Mouse (Mus musculus) heart, embryonic 15.5 days (tissue): Measurements from ENCODE around the gene Prmt6. TPM values are rescaled to one million over a fixed set of nuclear protein-coding genes. Genes with fewer than 3 reads are reported as not detected.

Source experiments
- ATAC-seq: fragments of 200-750 bp; cut with Nextera tagmentation; replicated peaks from 2 replicates; pipeline ENCODE4 v1.8.0; 2017; ENCODE audit warnings: low read depth, moderate TSS enrichment; ENCODE audit not compliant: insufficient number of reproducible peaks, insufficient read depth, low FRiP score
- H3K27ac ChIP-seq: fragments of 300-500 bp; sonication (generic); 2 replicates; pipeline ENCODE4 v1.5.1; 2015; ENCODE audit warnings: mild to moderate bottlenecking, inconsistent platforms
- H3K27me3 ChIP-seq: fragments of 300-500 bp; sonication (generic); 2 replicates; pipeline ENCODE4 v1.6.1; 2015; ENCODE audit warnings: inconsistent platforms
- H3K36me3 ChIP-seq: fragments of 300-500 bp; sonication (generic); 2 replicates; pipeline ENCODE4 v1.6.1; 2015; ENCODE audit warnings: mild to moderate bottlenecking, inconsistent platforms
- H3K4me1 ChIP-seq: fragments of 300-500 bp; sonication (generic); replicated peaks from 2 replicates; pipeline ENCODE4 v1.6.1; 2015; ENCODE audit warnings: inconsistent platforms
- H3K4me2 ChIP-seq: fragments of 300-500 bp; sonication (generic); 2 replicates; pipeline ENCODE4 v1.6.1; 2015; ENCODE audit warnings: inconsistent platforms, mild to moderate bottlenecking, moderate library complexity
- H3K4me3 ChIP-seq: fragments of 300-500 bp; sonication (generic); 2 replicates; pipeline ENCODE4 v1.5.1; 2015; ENCODE audit warnings: mild to moderate bottlenecking, inconsistent platforms
- H3K9ac ChIP-seq: fragments of 300-500 bp; sonication (generic); 2 replicates; pipeline ENCODE4 v1.6.1; 2015; ENCODE audit warnings: mild to moderate bottlenecking, inconsistent platforms
- H3K9me3 ChIP-seq: fragments of 300-500 bp; sonication (generic); replicated peaks from 2 replicates; pipeline ENCODE4 v1.6.1; 2016; ENCODE audit warnings: inconsistent platforms
- WGBS: fragments of 180-500 bp; shearing (Covaris S2); methylation state at CpG from one replicate; pipeline ENCODE4 v1.1.7; 2015; ENCODE audit warnings: mixed read lengths; 5-methylcytosine and 5-hydroxymethylcytosine counted together
- polyA plus RNA-seq: library from polyadenylated mRNA; unstranded; fragments of >200 nt; fragmentation: Nextera tagmentation; extraction: Ambion mirVana; gene quantifications from 2 replicates; pipeline ENCODE4 v1.2.1, GENCODE M21; 2015

The Prmt6 gene
- 11.2 and 13.1 TPM in 2 replicates for polyA plus RNA-seq

GRCm38 (mm10) chr3:110250839-110251700, at the start of gene Prmt6:
Gene Prmt6 (minus strand): TSS chr3:110250998.
- H3K27me3 ChIP-seq = no peaks in the 10 kb centered on the region
- WGBS = 19% methylated on average over 38 of the region's 38 CpGs
- ATAC-seq = peak; percentile 92
- H3K9me3 ChIP-seq = no peaks in the 10 kb centered on the region
- peak within 1 kb of the TSS; percentile 82 for H3K9ac ChIP-seq
- H3K4me1 ChIP-seq = peaks cover 13% of the 10 kb centered on the region
- peak within 1 kb of the TSS; percentile 90 for H3K27ac ChIP-seq
- H3K4me3 ChIP-seq = peak within 1 kb of the TSS; percentile 96
- peak within 1 kb of the TSS; percentile 80 for H3K4me2 ChIP-seq
- peaks cover 15% of the 10 kb centered on the region for H3K36me3 ChIP-seq

GRCm38 (mm10) chr3:110290485-110291045, 39.8 kb upstream of the Prmt6 start:
- H3K27me3 ChIP-seq = no peaks in the 10 kb centered on the region
- WGBS = 67% methylated on average over 8 of the region's 8 CpGs
- H3K4me3 ChIP-seq = no peak overlapping the region
- no peak overlapping the region for H3K9ac ChIP-seq
- no peak for ATAC-seq
- H3K4me2 ChIP-seq = no peak overlapping the region
- H3K9me3 ChIP-seq = no peaks in the 10 kb centered on the region
- H3K27ac ChIP-seq = no peak overlapping the region
- H3K4me1 ChIP-seq = no peaks in the 10 kb centered on the region
- H3K36me3 ChIP-seq = no peaks in the 10 kb centered on the region

GRCm38 (mm10) chr3:110282651-110283050, 31.9 kb upstream of the Prmt6 start:
- no peaks in the 10 kb centered on the region for H3K9me3 ChIP-seq
- no peak overlapping the region for H3K4me3 ChIP-seq
- WGBS = 72% methylated on average over 5 of the region's 5 CpGs
- no peaks in the 10 kb centered on the region for H3K36me3 ChIP-seq
- H3K4me2 ChIP-seq = no peak overlapping the region
- no peak overlapping the region for H3K9ac ChIP-seq
- H3K27me3 ChIP-seq = no peaks in the 10 kb centered on the region
- ATAC-seq = no peak
- H3K27ac ChIP-seq = no peak overlapping the region
- H3K4me1 ChIP-seq = no peaks in the 10 kb centered on the region

GRCm38 (mm10) chr3:110267790-110268189, 17.0 kb upstream of the Prmt6 start:
- H3K27me3 ChIP-seq = no peaks in the 10 kb centered on the region
- 52% methylated on average over 2 of the region's 2 CpGs for WGBS
- no peaks in the 10 kb centered on the region for H3K36me3 ChIP-seq
- no peak overlapping the region for H3K4me3 ChIP-seq
- no peak overlapping the region for H3K9ac ChIP-seq
- no peak for ATAC-seq
- no peak overlapping the region for H3K4me2 ChIP-seq
- no peak overlapping the region for H3K27ac ChIP-seq
- H3K9me3 ChIP-seq = no peaks in the 10 kb centered on the region
- H3K4me1 ChIP-seq = no peaks in the 10 kb centered on the region

- Histone ChIP-seq H3K27me3 (no peaks in the 10 kb centered on the region), H3K36me3 (no peaks in the 10 kb centered on the region), H3K9ac (no peak overlapping the region), H3K9me3 (no peaks in the 10 kb centered on the region), H3K4me2 (no peak overlapping the region), H3K27ac (no peak overlapping the region), H3K4me1 (peaks cover 13% of the 10 kb centered on the region), H3K4me3 (no peak overlapping the region)
- 83% methylated on average over 4 of the region's 4 CpGs for WGBS
- no peak for ATAC-seq
Observed at GRCm38 (mm10) chr3:110253105-110253504, 2.3 kb upstream of the Prmt6 start.

GRCm38 (mm10) chr3:110249891-110250838, 633 bp downstream of the Prmt6 start:
- H3K4me3 ChIP-seq = peak overlapping the region; percentile 96
- peak; percentile 86 for ATAC-seq
- peak overlapping the region; percentile 90 for H3K27ac ChIP-seq
- H3K9me3 ChIP-seq = no peaks in the 10 kb centered on the region
- H3K4me1 ChIP-seq = peaks cover 13% of the 10 kb centered on the region
- H3K4me2 ChIP-seq = peak overlapping the region; percentile 80
- peaks cover 17% of the 10 kb centered on the region for H3K36me3 ChIP-seq
- H3K9ac ChIP-seq = peak overlapping the region; percentile 82
- under 1% methylated on average over 89 of the region's 89 CpGs for WGBS
- H3K27me3 ChIP-seq = no peaks in the 10 kb centered on the region

- no peak for ATAC-seq
- no peak overlapping the region for H3K4me3 ChIP-seq
- no peak overlapping the region for H3K9ac ChIP-seq
- H3K27me3 ChIP-seq = no peaks in the 10 kb centered on the region
- H3K4me2 ChIP-seq = no peak overlapping the region
- no peaks in the 10 kb centered on the region for H3K4me1 ChIP-seq
- H3K36me3 ChIP-seq = no peaks in the 10 kb centered on the region
- no peaks in the 10 kb centered on the region for H3K9me3 ChIP-seq
- no peak overlapping the region for H3K27ac ChIP-seq
- WGBS = 50% methylated on average over 1 of the region's 1 CpGs
Observed at GRCm38 (mm10) chr3:110236819-110237463, 13.9 kb downstream of the Prmt6 start.

Other genes starting within 250 kb of the Prmt6 start
- 0.11 and 0.60 TPM in 2 replicates for gene Ntng1, start 107.0 kb downstream of the Prmt6 start, polyA plus RNA-seq